Comparison of ENCODE assay signal across 8 mouse cellular contexts in the genomic region with DNA sequence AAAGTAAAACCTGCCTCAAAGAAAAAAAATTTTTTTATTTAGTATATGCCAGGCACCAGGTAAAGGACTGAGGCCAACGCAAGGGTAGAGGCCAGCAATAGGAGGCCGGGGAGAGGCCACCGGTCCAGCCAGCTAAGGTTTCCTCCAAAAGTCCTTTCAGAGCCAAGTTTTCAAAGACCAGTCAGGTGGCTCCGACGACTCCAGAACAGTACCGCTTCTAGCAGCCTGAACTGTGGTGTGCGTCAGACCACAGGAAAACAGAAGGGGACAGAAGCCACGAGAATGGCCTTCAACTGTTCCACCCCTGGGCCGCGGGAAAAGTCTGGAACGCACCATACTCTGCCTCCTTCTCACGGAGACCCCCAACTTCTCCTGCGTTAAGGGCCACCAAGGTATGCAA. TPM values are rescaled to one million over a fixed set of nuclear protein-coding genes. Genes with fewer than 3 reads are reported as not detected.
DNase-seq lines count a peak whose midpoint lies in the region; ATAC-seq lines count a peak whose summit lies in the region.

No protein-coding gene starts in this region.

- peaks cover 6% of the 10 kb centered on the region; the same call in 1 of the 2 replicates for H3K27me3 ChIP-seq in limb, embryonic 12.5 days
- no peaks in the 10 kb centered on the region for H3K27me3 ChIP-seq in neural tube, embryonic 15.5 days (replicated peaks)

- H3K4me1 ChIP-seq in limb, embryonic 12.5 days (replicated peaks), result peaks cover 16% of the 10 kb centered on the region
- H3K4me1 ChIP-seq in neural tube, embryonic 15.5 days, result peaks cover 23% of the 10 kb centered on the region

- H3K36me3 ChIP-seq in limb, embryonic 12.5 days, result no peaks in the 10 kb centered on the region
- H3K36me3 ChIP-seq in neural tube, embryonic 15.5 days, result no peaks in the 10 kb centered on the region

- H3K4me2 ChIP-seq in limb, embryonic 12.5 days, result peak overlapping the region; percentile 86
- peak overlapping the region; percentile 96 for H3K4me2 ChIP-seq in neural tube, embryonic 15.5 days

- peak overlapping the region; percentile 71 for H3K4me3 ChIP-seq in limb, embryonic 12.5 days (replicated peaks)
- H3K4me3 ChIP-seq in neural tube, embryonic 15.5 days (replicated peaks), result peak overlapping the region; percentile 77

- H3K9me3 ChIP-seq in limb, embryonic 12.5 days, result no peaks in the 10 kb centered on the region
- H3K9me3 ChIP-seq in neural tube, embryonic 15.5 days (replicated peaks), result no peaks in the 10 kb centered on the region

- H3K9ac ChIP-seq in limb, embryonic 12.5 days (replicated peaks), result peak overlapping the region; percentile 62; the same call in 1 of the 2 replicates
- H3K9ac ChIP-seq in neural tube, embryonic 15.5 days (replicated peaks), result peak overlapping the region; percentile 74

- 19% methylated on average over 13 of the region's 13 CpGs for WGBS in limb, embryonic 12.5 days
- WGBS in neural tube, embryonic 15.5 days, result 20% methylated on average over 13 of the region's 13 CpGs

- ATAC-seq in hematopoietic stem cell, adult 5-6 weeks (replicated peaks in 1 of 2; ENCODE audit: insufficient read depth in 1 of 2, low FRiP score in 2 of 2, low TSS enrichment in 1 of 2, low read depth in 1 of 2, poor library complexity in 2 of 2, severe bottlenecking in 2 of 2), result peak; percentile 20 to 38; a peak in 1 of 4 replicates
- ATAC-seq in limb, embryonic 12.5 days (ENCODE audit: insufficient number of reproducible peaks, insufficient read depth, low FRiP score, low TSS enrichment, low read depth), result no peak
- ATAC-seq in neural tube, embryonic 15.5 days (ENCODE audit: low FRiP score), result no peak

- no peak overlapping the region for H3K27ac ChIP-seq in limb, embryonic 12.5 days
- no peak overlapping the region for H3K27ac ChIP-seq in neural tube, embryonic 15.5 days (replicated peaks)

- DNase-seq in cerebellum, adult 18-20 months, result peak; percentile 12 to 20
- DNase-seq in cerebellum, adult 9-10 months, result no peak
- DNase-seq in adrenal gland, postnatal 10 days, result peak; percentile 44
- no peak for DNase-seq in right cerebral cortex, postnatal 25 days
- DNase-seq in cerebellum, adult 11-12 months, result no peak

RNA-seq across cellular contexts. Expression of gene Gpd1l, which starts 1.2 kb away (rescaled TPM):
- 10 to 100 TPM; 25.1 to 30.8 TPM for total RNA-seq in adrenal gland, postnatal 10 days (2021)
- 17.0 and 21.8 TPM in 2 replicates for total RNA-seq in hematopoietic stem cell, adult 5-6 weeks (2017)
- 8.6 and 10.0 TPM in 2 replicates for polyA plus RNA-seq in limb, embryonic 12.5 days (2016; fragmentation: Nextera tagmentation; extraction: Ambion mirVana)
- 39.8 and 40.8 TPM in 2 replicates for polyA plus RNA-seq in neural tube, embryonic 15.5 days (2015; fragmentation: Nextera tagmentation; extraction: Ambion mirVana)

RNA-seq across cellular contexts. Expression of gene Osbpl10, which starts 45.8 kb away (rescaled TPM):
- total RNA-seq in adrenal gland, postnatal 10 days (2021), result 1 to 10 TPM; 8.1 to 8.5 TPM
- total RNA-seq in hematopoietic stem cell, adult 5-6 weeks (2017), result 0.69 TPM in 1 of 2 replicates, not detected in the other
- polyA plus RNA-seq in limb, embryonic 12.5 days (2016; fragmentation: Nextera tagmentation; extraction: Ambion mirVana), result 3.2 and 3.6 TPM in 2 replicates
- polyA plus RNA-seq in neural tube, embryonic 15.5 days (2015; fragmentation: Nextera tagmentation; extraction: Ambion mirVana), result 3.1 and 8.1 TPM in 2 replicates

RNA-seq across cellular contexts. Expression of gene Rps27rt, which starts 49.9 kb away (rescaled TPM):
- 10 to 100 TPM; 43.0 to 65.9 TPM for total RNA-seq in adrenal gland, postnatal 10 days (2021)
- total RNA-seq in hematopoietic stem cell, adult 5-6 weeks (2017), result 151 and 344 TPM in 2 replicates
- 521 and 524 TPM in 2 replicates for polyA plus RNA-seq in limb, embryonic 12.5 days (2016; fragmentation: Nextera tagmentation; extraction: Ambion mirVana)
- 186 and 258 TPM in 2 replicates for polyA plus RNA-seq in neural tube, embryonic 15.5 days (2015; fragmentation: Nextera tagmentation; extraction: Ambion mirVana)

Comparison
In these comparisons a context has a peak if more than half of its experiments do, and no peak if none do; other contexts are left out.
1. DNase-seq: peak in cerebellum, adult 18-20 months (2 of 2) and adrenal gland, postnatal 10 days (single experiment); none in cerebellum, adult 9-10 months (single experiment), right cerebral cortex, postnatal 25 days (single experiment) and cerebellum, adult 11-12 months (single experiment).
2. ATAC-seq: peak in hematopoietic stem cell, adult 5-6 weeks (2 of 2); none in limb, embryonic 12.5 days (single experiment) and neural tube, embryonic 15.5 days (single experiment).